ENCODE assay signal across 8 mouse cellular contexts in the genomic region with DNA sequence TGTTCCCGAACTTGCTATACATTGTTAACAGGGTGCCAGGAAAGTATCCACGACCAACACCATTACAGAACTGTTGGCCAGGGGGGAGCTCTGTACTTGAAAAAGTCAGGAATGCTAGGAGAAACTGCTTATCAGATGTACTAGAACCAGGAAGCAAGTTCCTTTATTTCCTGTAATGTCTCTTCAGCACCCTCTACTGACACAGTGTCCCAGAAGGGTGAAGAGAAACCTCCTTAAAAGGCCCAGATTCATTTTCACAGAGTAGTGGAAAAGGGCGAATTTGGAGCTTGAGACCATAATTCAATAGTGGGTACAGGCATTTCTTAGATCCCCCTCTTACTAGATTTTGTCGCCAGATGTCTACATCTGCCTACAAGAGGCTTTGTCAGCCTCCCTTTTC. TPM values are rescaled to one million over a fixed set of nuclear protein-coding genes. Genes with fewer than 3 reads are reported as not detected.
DNase-seq lines count a peak whose midpoint lies in the region; ATAC-seq and TF ChIP-seq lines count a peak whose summit lies in the region.

No protein-coding gene starts in this region.

- DNase-seq in heart, adult 8-10 months (ENCODE audit: low spot score), result peak; percentile 50
- no peak for DNase-seq in heart, postnatal 25 days (ENCODE audit: low spot score)
- DNase-seq in lung, embryonic 14.5 days, result peak; percentile 76
- DNase-seq in spleen, adult 18-20 months, result no peak

- WGBS in embryonic facial prominence, embryonic 13.5 days, result 29% methylated on average over 4 of the region's 4 CpGs
- WGBS in intestine, embryonic 16.5 days, result 24% methylated on average over 4 of the region's 4 CpGs
- 22% methylated on average over 4 of the region's 4 CpGs for WGBS in lung, embryonic 14.5 days
- 15% methylated on average over 4 of the region's 4 CpGs for WGBS in small intestine, adult 2 months

- H3K9me3 ChIP-seq in E14TG2a.4 (ENCODE audit: low read length), result no peaks in the 10 kb centered on the region
- no peaks in the 10 kb centered on the region for H3K9me3 ChIP-seq in embryonic facial prominence, embryonic 13.5 days
- no peaks in the 10 kb centered on the region for H3K9me3 ChIP-seq in intestine, embryonic 16.5 days (ENCODE audit: control insufficient read depth, low read length)
- H3K9me3 ChIP-seq in lung, embryonic 14.5 days (ENCODE audit: low read depth, low read length), result no peaks in the 10 kb centered on the region

- peak overlapping the region; percentile 93 for H3K4me3 ChIP-seq in E14TG2a.4 (replicated peaks; ENCODE audit: low read length)
- peak overlapping the region; percentile 88 for H3K4me3 ChIP-seq in embryonic facial prominence, embryonic 13.5 days
- peak overlapping the region; percentile 93 for H3K4me3 ChIP-seq in intestine, embryonic 16.5 days (ENCODE audit: low read length)
- peak overlapping the region; percentile 87 for H3K4me3 ChIP-seq in lung, embryonic 14.5 days (ENCODE audit: low read depth, low read length)
- peak overlapping the region; percentile 66 for H3K4me3 ChIP-seq in small intestine, adult 2 months (ENCODE audit: low read depth, low read length)

- H3K4me1 ChIP-seq in E14TG2a.4 (replicated peaks; ENCODE audit: low read depth, low read length), result peaks cover 36% of the 10 kb centered on the region
- H3K4me1 ChIP-seq in embryonic facial prominence, embryonic 13.5 days, result peaks cover 34% of the 10 kb centered on the region
- H3K4me1 ChIP-seq in intestine, embryonic 16.5 days (ENCODE audit: control insufficient read depth, insufficient read depth, low read length), result peaks cover 19% of the 10 kb centered on the region
- peaks cover 18% of the 10 kb centered on the region for H3K4me1 ChIP-seq in lung, embryonic 14.5 days (ENCODE audit: insufficient read depth)
- H3K4me1 ChIP-seq in small intestine, adult 2 months (ENCODE audit: control insufficient read depth, insufficient read depth, insufficient read length, low read length), result peaks cover 11% of the 10 kb centered on the region; the same call in 1 of the 2 replicates

- TF ChIP-seq POLR2A in small intestine, adult 2 months (IDR thresholded peaks at IDR 0.05; ENCODE audit: low read depth, low read length), result no peak

- no peak for TF ChIP-seq CTCF in E14TG2a.4 (conservative IDR thresholded peaks at IDR 0.05; ENCODE audit: low read length)
- TF ChIP-seq CTCF in lung, embryonic 14.5 days (IDR thresholded peaks at IDR 0.05; ENCODE audit: low read depth), result peak; percentile 55
- no peak for TF ChIP-seq CTCF in small intestine, adult 2 months (IDR thresholded peaks at IDR 0.05; ENCODE audit: extremely low read depth, insufficient read length, insufficient replicate concordance, low read depth, low read length)

- H3K4me2 ChIP-seq in embryonic facial prominence, embryonic 13.5 days, result peak overlapping the region; percentile 98
- H3K4me2 ChIP-seq in intestine, embryonic 16.5 days (ENCODE audit: low read depth, low read length), result peak overlapping the region; percentile 44
- peak overlapping the region; percentile 97 for H3K4me2 ChIP-seq in lung, embryonic 14.5 days

- H3K27ac ChIP-seq in embryonic facial prominence, embryonic 13.5 days, result peak overlapping the region; percentile 94
- peak overlapping the region; percentile 65 for H3K27ac ChIP-seq in intestine, embryonic 16.5 days (ENCODE audit: low read length)
- peak overlapping the region; percentile 96 for H3K27ac ChIP-seq in lung, embryonic 14.5 days (ENCODE audit: low read depth)
- H3K27ac ChIP-seq in small intestine, adult 2 months (ENCODE audit: insufficient read depth, low read depth, low read length), result peak overlapping the region; percentile 95

- H3K9ac ChIP-seq in embryonic facial prominence, embryonic 13.5 days, result peak overlapping the region; percentile 92
- peak overlapping the region; percentile 93 for H3K9ac ChIP-seq in intestine, embryonic 16.5 days (ENCODE audit: low read depth, low read length)
- H3K9ac ChIP-seq in lung, embryonic 14.5 days, result peak overlapping the region; percentile 91; the same call in 1 of the 2 replicates

- no peaks in the 10 kb centered on the region for H3K36me3 ChIP-seq in E14TG2a.4 (ENCODE audit: insufficient read depth, low read length)
- H3K36me3 ChIP-seq in embryonic facial prominence, embryonic 13.5 days, result no peaks in the 10 kb centered on the region
- no peaks in the 10 kb centered on the region for H3K36me3 ChIP-seq in intestine, embryonic 16.5 days (ENCODE audit: control insufficient read depth, insufficient read depth, low read length)
- H3K36me3 ChIP-seq in lung, embryonic 14.5 days (ENCODE audit: insufficient read depth), result no peaks in the 10 kb centered on the region
- H3K36me3 ChIP-seq in small intestine, adult 2 months (ENCODE audit: control insufficient read depth, insufficient read depth, low read length), result no peaks in the 10 kb centered on the region

- no peak for ATAC-seq in embryonic facial prominence, embryonic 13.5 days (ENCODE audit: insufficient number of reproducible peaks, insufficient read depth, low FRiP score, low TSS enrichment, low read depth)
- ATAC-seq in intestine, embryonic 16.5 days, result peak; percentile 21
- peak; percentile 23 for ATAC-seq in lung, embryonic 14.5 days (ENCODE audit: insufficient read depth)

- peaks cover 16% of the 10 kb centered on the region for H3K27me3 ChIP-seq in E14TG2a.4 (ENCODE audit: insufficient read depth, low read length)
- H3K27me3 ChIP-seq in embryonic facial prominence, embryonic 13.5 days, result no peaks in the 10 kb centered on the region
- H3K27me3 ChIP-seq in intestine, embryonic 16.5 days (replicated peaks; ENCODE audit: control insufficient read depth, insufficient read depth, low read length), result no peaks in the 10 kb centered on the region
- no peaks in the 10 kb centered on the region for H3K27me3 ChIP-seq in lung, embryonic 14.5 days (ENCODE audit: insufficient read depth, low read length)
- no peaks in the 10 kb centered on the region for H3K27me3 ChIP-seq in small intestine, adult 2 months (ENCODE audit: control insufficient read depth, insufficient read depth, low read length)

- intact Hi-C loops in heart, postnatal 25 days (cut with DNase I), result loop anchor here (5.0 to 10.0 kb wide), 5 partner anchors 67 to 1098 kb away; partner anchors contain the start of genes A930002H24Rik, Fbxl17 and Fer

RNA-seq across cellular contexts. Expression of gene Man2a1, which starts 0.6 kb away (rescaled TPM):
- total RNA-seq in heart, adult 8-10 months (2022), result 10 to 100 TPM; 13.3 to 19.1 (median 15.7) TPM
- 10 to 100 TPM; 18.3 to 20.4 TPM for total RNA-seq in heart, postnatal 25 days (2021)
- polyA plus RNA-seq in embryonic facial prominence, embryonic 13.5 days (2015; fragmentation: Nextera tagmentation; extraction: Ambion mirVana), result 10.0 and 10.7 TPM in 2 replicates
- polyA plus RNA-seq in intestine, embryonic 16.5 days (2015; fragmentation: Nextera tagmentation; extraction: Ambion mirVana), result 8.4 and 9.1 TPM in 2 replicates
- polyA plus RNA-seq in lung, embryonic 14.5 days (2014; fragmentation: Nextera tagmentation; extraction: Ambion mirVana), result 9.0 and 10.3 TPM in 2 replicates
- polyA plus RNA-seq in small intestine, adult 2 months (2012; rRNA removed), result 4.8 and 6.7 TPM in 2 replicates

Comparison
In these comparisons a context has a peak if more than half of its experiments do, and no peak if none do; other contexts are left out.
1. DNase-seq: peak in heart, adult 8-10 months (single experiment) and lung, embryonic 14.5 days (single experiment); none in heart, postnatal 25 days (single experiment) and spleen, adult 18-20 months (0 of 2).
2. H3K4me2 ChIP-seq: peak in every context shown above with its lines; median percentile 98 in embryonic facial prominence, embryonic 13.5 days; 97 in lung, embryonic 14.5 days; 44 in intestine, embryonic 16.5 days.
3. Peak in every context shown above with its lines, with median percentiles within 50 percentile points of each other: H3K4me3 ChIP-seq, H3K27ac ChIP-seq and H3K9ac ChIP-seq.